Mouse (Mus musculus) megakaryocyte, embryonic 14.5 days (primary cell): ENCODE measurements at regions not wholly inside any gene's neighbourhood (a gene's known extent, or its start where the extent isn't known, plus 50 kb on each side); places are given as distances from the start of the nearest gene placed in this dataset.

Experiments used
- FLI1 ChIP-seq: IDR thresholded peaks from 2 replicates; pipeline ENCODE4 v1.6.1; 2012; ENCODE audit warnings: low read length, inconsistent platforms, mixed read lengths
- GATA1 ChIP-seq: IDR thresholded peaks from 3 replicates; pipeline ENCODE4 v1.6.1; 2012; ENCODE audit warnings: mixed read lengths, low read length, inconsistent platforms, borderline replicate concordance

DNA sequence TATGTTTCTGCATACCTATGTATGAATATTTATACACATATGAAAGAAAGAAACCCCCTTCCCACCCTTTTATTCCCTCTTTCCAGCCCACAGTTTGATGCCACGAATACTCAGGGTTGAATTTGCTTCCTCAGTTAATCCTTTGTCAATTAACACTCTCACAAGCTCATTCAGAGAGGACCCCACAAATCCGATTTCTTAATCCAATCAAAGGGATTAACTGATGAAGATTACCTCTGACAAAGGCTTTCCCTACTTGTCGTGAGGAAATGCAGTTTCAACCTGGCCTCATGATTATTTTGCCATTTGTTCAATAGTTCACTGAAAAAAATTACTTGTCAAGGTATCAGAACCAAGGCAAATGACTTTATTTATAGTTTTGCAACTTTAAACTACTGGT, 91.8 kb upstream of the Col8a1 start:
- TF ChIP-seq GATA1 (no peak), FLI1 (no peak)
